Mouse (Mus musculus): Measurements from ENCODE around the gene Slc29a1.

DNA sequence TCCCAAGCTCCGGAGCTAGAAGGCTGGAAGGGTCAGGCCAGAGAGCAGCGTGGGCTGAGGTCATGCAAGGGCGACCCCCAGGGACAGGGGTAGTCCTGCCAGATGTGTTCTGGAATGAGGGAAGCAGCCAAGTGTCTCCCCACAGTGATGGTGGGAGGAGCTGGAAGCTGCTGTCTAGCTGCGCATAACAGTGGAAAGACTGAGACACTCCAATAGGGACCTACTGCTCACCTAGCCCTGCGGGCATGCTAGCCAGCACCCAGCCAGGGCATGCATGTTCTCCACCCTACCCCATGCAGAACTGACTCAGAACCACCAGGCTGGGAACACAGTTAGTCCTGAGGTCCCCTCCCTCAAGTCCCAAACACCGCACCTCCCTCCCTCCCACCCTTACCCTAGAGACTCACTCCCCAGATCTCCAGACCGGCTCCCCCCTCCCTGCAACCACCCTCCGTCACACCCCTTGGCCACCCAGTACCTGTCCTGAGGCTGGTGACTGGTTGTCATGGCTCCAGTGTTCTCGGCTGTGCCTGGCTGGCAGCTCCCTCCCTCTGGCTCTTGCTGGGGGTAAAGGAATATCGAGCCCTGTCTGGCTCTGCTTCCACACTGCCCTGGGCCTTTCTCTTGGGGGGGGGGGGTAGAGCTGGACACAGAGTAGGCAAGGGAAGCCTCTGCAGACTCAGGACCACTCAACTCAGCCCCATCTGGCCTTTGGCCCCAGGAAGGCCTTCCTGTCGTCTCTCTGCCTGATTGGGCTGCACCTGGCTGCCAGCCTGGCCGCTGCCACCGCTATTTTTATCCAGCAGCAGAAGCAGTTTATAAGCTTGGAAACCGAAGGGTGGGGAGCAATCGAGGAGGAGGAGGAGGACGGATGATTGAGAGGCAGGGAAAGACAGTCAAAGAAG, 7.5 kb downstream of the Slc29a1 start:
- TF ChIP-seq POLR2A (IDR thresholded peaks at IDR 0.05; ENCODE audit: borderline replicate concordance, insufficient read depth, low read length), result no peak
- TF ChIP-seq CTCF (IDR thresholded peaks at IDR 0.05; ENCODE audit: borderline replicate concordance, insufficient read depth, low read depth, low read length), result no peak
